Mouse (Mus musculus): Measurements from ENCODE around the gene Akap2. TPM values are rescaled to one million over a fixed set of nuclear protein-coding genes. Genes with fewer than 3 reads are reported as not detected.

Gene Akap2
- total and polyA plus RNA-seq, 3 experiments, result 1.7 to 7.2 TPM; not detected in 1

DNA sequence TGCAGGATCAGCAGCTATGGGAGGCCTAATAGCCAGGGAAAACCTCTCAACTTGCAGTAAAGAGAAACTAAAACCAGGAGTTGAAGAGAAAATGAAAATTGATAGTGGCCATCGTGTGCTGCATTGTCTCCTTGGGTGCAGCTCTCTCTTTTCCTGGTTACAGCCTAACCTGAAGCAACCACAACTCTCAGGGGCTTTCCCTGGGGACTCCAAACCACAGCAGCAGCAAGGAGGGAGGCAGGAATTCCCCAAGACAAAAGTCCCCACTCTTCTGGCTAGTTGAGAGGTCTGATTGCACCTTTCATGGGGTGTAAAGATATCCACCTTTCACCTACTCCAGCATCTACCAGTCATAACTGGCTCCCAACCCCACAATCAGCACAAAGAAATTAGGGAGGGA is 8.1 kb downstream of the Akap2 start:
- TF ChIP-seq USF2 (IDR thresholded peaks at IDR 0.05; ENCODE audit: borderline replicate concordance in 1 of 2, insufficient read depth in 1 of 2, low read depth in 1 of 2, low read length in 2 of 2), result no peak
- no peak for TF ChIP-seq EP300 (IDR thresholded peaks at IDR 0.05; ENCODE audit: low read depth in 1 of 2, low read length in 2 of 2)
- TF ChIP-seq POLR2AphosphoS2 (IDR thresholded peaks at IDR 0.05; ENCODE audit: low read length), result no peak
- peaks cover 0 to 1% of the 10 kb centered on the region in 2 experiments; a peak in 1 of 4 replicates for H3K27me3 ChIP-seq (ENCODE audit: control insufficient read depth in 1 of 2, insufficient read depth in 2 of 2, low read length in 2 of 2)
- no peak overlapping the region for H3K9ac ChIP-seq (ENCODE audit: control insufficient read depth, low read depth, low read length, poor library complexity, severe bottlenecking)
- no peak overlapping the region for H3K4me3 ChIP-seq (ENCODE audit: control insufficient read depth in 1 of 2, insufficient read depth in 1 of 2, low read depth in 2 of 2, low read length in 2 of 2)
- H3K9me3 ChIP-seq (replicated peaks; ENCODE audit: insufficient read depth, low read length), result no peaks in the 10 kb centered on the region
- H3K27ac ChIP-seq (ENCODE audit: control insufficient read depth, low read depth, low read length), result no peak overlapping the region
- H3K79me2 ChIP-seq (ENCODE audit: control insufficient read depth, insufficient read depth, low read length, poor library complexity), result no peaks in the 10 kb centered on the region
- H3K36me3 ChIP-seq (ENCODE audit: control insufficient read depth in 1 of 2, insufficient read depth in 2 of 2, low read length in 2 of 2), result no peaks in the 10 kb centered on the region
- H3K4me1 ChIP-seq (ENCODE audit: control insufficient read depth in 1 of 2, insufficient read depth in 2 of 2, low read length in 2 of 2), result no peaks in the 10 kb centered on the region
- no peak for DNase-seq (ENCODE audit: low read depth, low spot score)

- no peak for TF ChIP-seq EP300 (IDR thresholded peaks at IDR 0.05; ENCODE audit: low read depth in 1 of 2, low read length in 2 of 2)
- no peak for TF ChIP-seq HCFC1 (IDR thresholded peaks at IDR 0.05; ENCODE audit: low read depth, low read length)
- no peak for TF ChIP-seq POLR2AphosphoS5 (IDR thresholded peaks at IDR 0.05; ENCODE audit: borderline replicate concordance, low read depth, low read length)
- no peak for TF ChIP-seq E2F4 (IDR thresholded peaks at IDR 0.05; ENCODE audit: borderline replicate concordance, low read depth, low read length)
- TF ChIP-seq ELF1 (IDR thresholded peaks at IDR 0.05; ENCODE audit: low read depth, low read length), result no peak
- no peak for TF ChIP-seq RAD21 (IDR thresholded peaks at IDR 0.05; ENCODE audit: low read depth, low read length)
- TF ChIP-seq TAL1 (IDR thresholded peaks at IDR 0.05; ENCODE audit: low read length), result no peak
- no peak for TF ChIP-seq CTCF (IDR thresholded peaks at IDR 0.05 in 2 of 3, conservative IDR thresholded peaks at IDR 0.05 in 1 of 3; ENCODE audit: control insufficient read depth in 1 of 3, insufficient read depth in 1 of 3, low read depth in 2 of 3, low read length in 3 of 3, poor library complexity in 1 of 3, severe bottlenecking in 1 of 3)
- TF ChIP-seq USF1 (IDR thresholded peaks at IDR 0.05; ENCODE audit: low read depth, low read length), result no peak
- TF ChIP-seq UBTF (IDR thresholded peaks at IDR 0.05; ENCODE audit: borderline replicate concordance, insufficient read depth, low read depth, low read length), result no peak
- TF ChIP-seq ZNF384 (IDR thresholded peaks at IDR 0.05; ENCODE audit: low read depth, low read length), result no peak
- no peak for TF ChIP-seq KAT2A (conservative IDR thresholded peaks at IDR 0.05; ENCODE audit: low read depth, low read length)
- TF ChIP-seq ZMIZ1 (IDR thresholded peaks at IDR 0.05; ENCODE audit: low read depth, low read length), result no peak
- TF ChIP-seq POLR2AphosphoS2 (IDR thresholded peaks at IDR 0.05; ENCODE audit: low read length), result no peak
- TF ChIP-seq MAX (IDR thresholded peaks at IDR 0.05; ENCODE audit: low read length), result no peak
- TF ChIP-seq ZC3H11A (IDR thresholded peaks at IDR 0.05; ENCODE audit: low read depth, low read length), result no peak
- TF ChIP-seq TCF12 (IDR thresholded peaks at IDR 0.05; ENCODE audit: low read depth, low read length), result no peak
- TF ChIP-seq JUND (IDR thresholded peaks at IDR 0.05; ENCODE audit: low read depth, low read length), result no peak
- no peak for TF ChIP-seq TBP (IDR thresholded peaks at IDR 0.05; ENCODE audit: low read depth, low read length)
- no peak for TF ChIP-seq MYC (IDR thresholded peaks at IDR 0.05; ENCODE audit: low read depth, low read length)
- Histone ChIP-seq H3K27ac (ENCODE audit: control insufficient read depth, low read depth, low read length) (no peak overlapping the region), H3K27me3 (ENCODE audit: control insufficient read depth in 1 of 2, insufficient read depth in 2 of 2, low read length in 2 of 2) (peaks cover 0 to 1% of the 10 kb centered on the region in 2 experiments; a peak in 1 of 4 replicates), H3K4me1 (ENCODE audit: control insufficient read depth in 1 of 2, insufficient read depth in 2 of 2, low read length in 2 of 2) (peaks cover 1 to 7% of the 10 kb centered on the region in 2 experiments; a peak in 1 of 4 replicates), H3K4me3 (ENCODE audit: control insufficient read depth in 1 of 2, insufficient read depth in 1 of 2, low read depth in 2 of 2, low read length in 2 of 2) (no peak overlapping the region), H3K79me2 (ENCODE audit: control insufficient read depth, insufficient read depth, low read length, poor library complexity) (no peaks in the 10 kb centered on the region), H3K9ac (ENCODE audit: control insufficient read depth, low read depth, low read length, poor library complexity, severe bottlenecking) (no peak overlapping the region), H3K36me3 (ENCODE audit: control insufficient read depth in 1 of 2, insufficient read depth in 2 of 2, low read length in 2 of 2) (peaks cover 0 to 7% of the 10 kb centered on the region in 2 experiments; a peak in 2 of 4 replicates), H3K9me3 (replicated peaks; ENCODE audit: insufficient read depth, low read length) (no peaks in the 10 kb centered on the region)
- DNase-seq (ENCODE audit: low read depth, low spot score), result no peak
Observed at GRCm38 (mm10) chr4:57728611-57729183, 11.2 kb downstream of the Akap2 start.
